Mouse (Mus musculus): Measurements from ENCODE around the gene Phf6. TPM values are rescaled to one million over a fixed set of nuclear protein-coding genes. Genes with fewer than 3 reads are reported as not detected.

Phf6 gene
- total and polyA plus RNA-seq, 3 experiments, result 15.8 to 44.9 (median 18.7) TPM

DNA sequence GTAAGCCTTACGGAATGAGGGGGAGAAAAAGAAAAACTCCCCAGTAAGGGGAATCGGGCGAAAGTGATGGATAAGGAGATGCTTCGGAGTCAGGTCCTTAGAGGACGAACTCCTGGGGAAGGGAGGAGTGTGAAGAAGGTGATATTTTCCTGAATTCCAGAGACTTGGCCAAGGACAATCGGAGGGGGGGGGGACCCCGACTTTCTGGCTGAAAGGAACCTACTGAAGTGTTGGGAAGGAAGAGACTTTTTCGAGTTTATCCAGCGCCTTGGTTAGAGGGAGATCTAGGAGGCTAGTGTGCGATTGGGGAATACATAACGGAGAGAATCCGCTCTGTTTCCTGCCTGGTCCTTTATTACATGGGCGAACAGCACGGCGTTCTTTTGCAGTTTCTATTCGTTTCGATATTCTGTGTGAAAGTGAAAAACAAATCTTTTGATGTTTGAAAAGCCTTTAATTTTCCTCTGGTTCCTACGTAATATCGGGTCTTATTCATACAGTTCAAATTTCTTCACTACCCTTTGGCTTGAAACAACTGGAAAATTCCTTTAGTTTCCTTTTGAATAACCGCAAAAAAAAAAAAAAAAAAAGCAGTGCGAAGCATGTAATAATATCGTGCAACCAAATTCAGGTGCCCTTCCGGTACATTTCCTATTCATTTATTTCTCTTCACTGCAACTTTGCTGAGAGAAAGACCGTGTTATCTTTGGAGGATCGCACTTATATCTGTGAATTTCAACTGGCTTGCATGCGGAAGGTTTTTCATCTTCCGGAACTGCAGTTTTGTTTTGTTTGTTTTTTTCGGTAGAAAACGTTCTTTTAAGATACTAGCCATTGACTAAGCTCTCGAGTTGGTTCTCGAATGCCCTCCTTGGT is 998 bp downstream of the Phf6 start:
- H3K9me3 ChIP-seq (replicated peaks; ENCODE audit: insufficient read depth, low read length), result no peaks in the 10 kb centered on the region
- H3K4me1 ChIP-seq (ENCODE audit: control insufficient read depth in 1 of 2, insufficient read depth in 2 of 2, low read length in 2 of 2), result peaks cover 2% of the 10 kb centered on the region in 2 experiments; a peak in 3 of 4 replicates
- peaks cover 2 to 16% of the 10 kb centered on the region in 2 experiments for H3K36me3 ChIP-seq (ENCODE audit: control insufficient read depth in 1 of 2, insufficient read depth in 2 of 2, low read length in 2 of 2)
- H3K79me2 ChIP-seq (ENCODE audit: control insufficient read depth, insufficient read depth, low read length, poor library complexity), result peaks cover 14% of the 10 kb centered on the region
- peak overlapping the region; percentile 77 for H3K9ac ChIP-seq (ENCODE audit: control insufficient read depth, low read depth, low read length, poor library complexity, severe bottlenecking)
- no peaks in the 10 kb centered on the region for H3K27me3 ChIP-seq (ENCODE audit: control insufficient read depth in 1 of 2, insufficient read depth in 2 of 2, low read length in 2 of 2)
- TF ChIP-seq MYB (IDR thresholded peaks at IDR 0.05; ENCODE audit: low read depth, low read length) (no peak), NRF1 (IDR thresholded peaks at IDR 0.05; ENCODE audit: insufficient read depth, low read depth, low read length, poor library complexity, severe bottlenecking) (no peak), HCFC1 (IDR thresholded peaks at IDR 0.05; ENCODE audit: low read depth, low read length) (no peak), ZNF384 (IDR thresholded peaks at IDR 0.05; ENCODE audit: low read depth, low read length) (peak; percentile 88), MAX (IDR thresholded peaks at IDR 0.05; ENCODE audit: low read length) (no peak), TBP (IDR thresholded peaks at IDR 0.05; ENCODE audit: low read depth, low read length) (no peak), ZC3H11A (IDR thresholded peaks at IDR 0.05; ENCODE audit: low read depth, low read length) (no peak), POLR2A (IDR thresholded peaks at IDR 0.05; ENCODE audit: control insufficient read depth in 1 of 2, insufficient read depth in 1 of 2, low read depth in 1 of 2, low read length in 2 of 2, poor library complexity in 1 of 2) (no peak), POLR2AphosphoS2 (IDR thresholded peaks at IDR 0.05; ENCODE audit: low read length) (no peak), ZKSCAN1 (IDR thresholded peaks at IDR 0.05; ENCODE audit: low read depth, low read length) (no peak), TAL1 (IDR thresholded peaks at IDR 0.05; ENCODE audit: low read length) (no peak), MEF2A (IDR thresholded peaks at IDR 0.05; ENCODE audit: extremely low read depth, insufficient replicate concordance, low read depth, low read length, poor library complexity, severe bottlenecking) (no peak), EP300 (IDR thresholded peaks at IDR 0.05; ENCODE audit: low read depth in 1 of 2, low read length in 2 of 2) (0 out of 4 replicates have a peak, but pooled peaks of 1 of the 2 experiments have one; percentile 9), USF1 (IDR thresholded peaks at IDR 0.05; ENCODE audit: low read depth, low read length) (no peak), GATA1 (IDR thresholded peaks at IDR 0.05; ENCODE audit: low read depth, low read length) (no peak), USF2 (IDR thresholded peaks at IDR 0.05; ENCODE audit: borderline replicate concordance in 1 of 2, insufficient read depth in 1 of 2, low read depth in 1 of 2, low read length in 2 of 2) (no peak), UBTF (IDR thresholded peaks at IDR 0.05; ENCODE audit: borderline replicate concordance, insufficient read depth, low read depth, low read length) (no peak), RAD21 (IDR thresholded peaks at IDR 0.05; ENCODE audit: low read depth, low read length) (no peak), ELF1 (IDR thresholded peaks at IDR 0.05; ENCODE audit: low read depth, low read length) (no peak), CHD1 (IDR thresholded peaks at IDR 0.05; ENCODE audit: low read depth, low read length) (0 out of 2 replicates have a peak, but pooled peaks have one; percentile 77), MXI1 (IDR thresholded peaks at IDR 0.05; ENCODE audit: low read depth, low read length) (no peak)
- H3K27ac ChIP-seq (ENCODE audit: control insufficient read depth, low read depth, low read length), result peak overlapping the region; percentile 42
- H3K4me3 ChIP-seq (ENCODE audit: control insufficient read depth in 1 of 2, insufficient read depth in 1 of 2, low read depth in 2 of 2, low read length in 2 of 2), result peak overlapping the region; percentile 69 to 71
- DNase-seq (ENCODE audit: low read depth, low spot score), result peak; percentile 52
